Mouse (Mus musculus) olfactory bulb, adult 2 months (tissue): Measurements from ENCODE around the gene Olfr1234. TPM values are rescaled to one million over a fixed set of nuclear protein-coding genes. Genes with fewer than 3 reads are reported as not detected.

Experiments used
- H3K27ac ChIP-seq: fragments of 200-500 bp; 2 replicates; pipeline ENCODE4 v1.5.1; 2012; ENCODE audit warnings: low read depth, low read length; ENCODE audit not compliant: insufficient read depth
- H3K4me1 ChIP-seq: fragments of 200-500 bp; 2 replicates; pipeline ENCODE4 v1.6.1; 2012; ENCODE audit warnings: low read length; ENCODE audit not compliant: control insufficient read depth, insufficient read depth
- H3K4me3 ChIP-seq: fragments of 200-500 bp; 2 replicates; pipeline ENCODE4 v1.5.1; 2012; ENCODE audit warnings: mild to moderate bottlenecking, low read depth, low read length, moderate library complexity; ENCODE audit not compliant: insufficient read depth
- CTCF ChIP-seq: fragments of 200-500 bp; IDR thresholded peaks from 2 replicates; pipeline ENCODE4 v1.5.1; 2012; ENCODE audit warnings: low read depth, mild to moderate bottlenecking, low read length, moderate library complexity; ENCODE audit not compliant: insufficient read depth
- POLR2A ChIP-seq: fragments of 200-500 bp; IDR thresholded peaks from 2 replicates; pipeline ENCODE4 v1.6.1; 2012; ENCODE audit warnings: mild to moderate bottlenecking, low read depth, low read length, moderate library complexity; ENCODE audit not compliant: insufficient read depth
- WGBS: fragments of 180-500 bp; shearing (Covaris S2); methylation state at CpG from one replicate; pipeline ENCODE4 v1.1.7; 2018; 5-methylcytosine and 5-hydroxymethylcytosine counted together
- polyA plus RNA-seq: library from polyadenylated mRNA; stranded (reverse); fragments of >200 nt; gene quantifications from 2 replicates; pipeline ENCODE4 v1.2.4, GENCODE M21; 2012; ENCODE audit warnings: low replicate concordance; ENCODE audit not compliant: missing spikeins, insufficient read depth, insufficient read length

The Olfr1234 gene
- polyA plus RNA-seq, result not detected in 2 replicates

DNA sequence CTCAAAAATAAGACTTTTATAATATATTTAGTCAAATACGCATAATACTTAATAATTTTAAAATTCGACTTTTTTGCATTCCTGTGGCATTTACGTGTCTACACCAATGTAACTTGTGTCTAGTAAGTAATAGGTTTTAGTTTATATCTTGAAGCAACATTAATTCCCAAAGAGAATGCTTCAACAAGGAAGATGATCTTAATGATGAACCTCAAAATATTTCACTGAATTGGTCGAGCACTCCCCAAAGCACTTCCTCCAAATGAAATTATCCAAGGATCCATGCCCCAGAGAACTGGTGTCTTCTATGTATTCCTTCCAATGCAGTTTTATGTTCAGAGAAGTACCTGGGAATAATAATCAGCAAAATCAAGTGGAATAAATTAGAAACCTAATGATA is at the start of gene Olfr1234:
TSS of gene Olfr1234 (minus strand) at position 101 of the 400 bp plus-strand sequence.
- no peak within 1 kb of the TSS for H3K27ac ChIP-seq
- no peaks in the 10 kb centered on the region for H3K4me1 ChIP-seq
- TF ChIP-seq POLR2A (no peak), CTCF (no peak)
- H3K4me3 ChIP-seq, result no peak within 1 kb of the TSS
- 88% methylated on average over 4 of the region's 4 CpGs for WGBS

DNA sequence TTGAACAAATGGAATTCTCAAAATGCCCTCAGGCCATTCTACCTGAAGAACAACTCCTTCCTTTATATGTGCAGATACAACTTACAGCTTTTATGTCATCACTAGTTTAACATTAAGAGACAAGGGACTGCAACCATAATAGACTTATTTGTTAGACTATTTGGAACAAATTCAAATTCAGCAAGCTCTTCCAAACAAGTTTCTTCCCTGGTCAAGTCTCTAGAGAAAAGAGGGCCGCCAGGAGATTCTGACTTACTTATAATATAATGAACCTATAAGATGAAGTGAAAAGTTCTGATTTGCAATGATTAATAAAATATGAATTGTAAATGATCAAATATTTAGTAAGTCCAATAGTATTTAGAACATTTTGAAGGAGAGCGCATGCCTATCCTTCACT is 44.9 kb upstream of the Olfr1234 start, which contains the start of gene Olfr1238:
TSS of gene Olfr1238 (minus strand) at position 101 of the 400 bp plus-strand sequence.
- H3K4me3 ChIP-seq, result no peak within 1 kb of the TSS
- H3K27ac ChIP-seq, result no peak within 1 kb of the TSS
- H3K4me1 ChIP-seq, result no peaks in the 10 kb centered on the region
- no peak for TF ChIP-seq CTCF
- no peak for TF ChIP-seq POLR2A
- 92% methylated on average over 2 of the region's 2 CpGs for WGBS

DNA sequence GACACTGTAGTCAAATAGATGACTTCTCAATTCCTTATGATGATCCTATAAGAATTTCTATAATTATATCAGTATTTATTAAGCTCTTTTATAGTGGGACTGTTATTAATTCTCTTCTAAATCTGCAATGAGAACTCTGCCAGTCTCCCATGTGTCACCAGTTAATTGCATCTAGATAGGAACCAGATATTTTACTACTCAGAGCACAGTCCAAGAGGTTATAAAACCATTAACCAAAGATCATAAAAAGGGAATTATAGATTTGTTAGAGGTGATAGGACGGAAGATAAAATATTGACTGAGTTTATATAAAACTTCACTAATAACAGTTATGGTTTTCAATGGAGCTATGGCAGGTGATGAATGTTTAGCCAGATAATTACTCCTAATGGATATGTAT is 36.2 kb upstream of the Olfr1234 start:
- Histone ChIP-seq H3K4me1 (no peaks in the 10 kb centered on the region), H3K4me3 (no peak overlapping the region), H3K27ac (no peak overlapping the region)
- TF ChIP-seq POLR2A (no peak), CTCF (no peak)
- 90% methylated on average over 1 of the region's 1 CpGs for WGBS

DNA sequence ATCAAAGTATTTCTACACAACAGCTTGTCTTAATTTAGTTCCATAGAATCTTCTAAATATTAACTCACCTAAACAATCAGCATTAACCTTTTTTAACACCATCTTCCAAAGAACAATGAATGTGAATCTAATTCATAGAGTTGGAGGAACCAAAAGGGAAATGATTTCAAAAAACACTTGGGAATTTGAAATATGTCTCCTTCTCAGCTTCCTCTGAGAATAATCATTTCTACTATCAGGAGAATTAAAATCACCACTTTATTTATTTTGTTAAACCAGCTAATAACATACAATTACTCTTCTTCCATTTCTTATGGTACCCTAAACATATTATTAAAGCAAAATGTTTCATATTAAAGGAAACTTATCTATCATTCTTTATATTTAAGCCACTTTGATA is 22.4 kb downstream of the Olfr1234 start, which contains the start of gene Olfr1233:
TSS of gene Olfr1233 (minus strand) at position 101 of the 400 bp plus-strand sequence.
- TF ChIP-seq CTCF (no peak), POLR2A (no peak)
- Histone ChIP-seq H3K4me3 (no peak within 1 kb of the TSS), H3K4me1 (no peaks in the 10 kb centered on the region), H3K27ac (no peak within 1 kb of the TSS)

DNA sequence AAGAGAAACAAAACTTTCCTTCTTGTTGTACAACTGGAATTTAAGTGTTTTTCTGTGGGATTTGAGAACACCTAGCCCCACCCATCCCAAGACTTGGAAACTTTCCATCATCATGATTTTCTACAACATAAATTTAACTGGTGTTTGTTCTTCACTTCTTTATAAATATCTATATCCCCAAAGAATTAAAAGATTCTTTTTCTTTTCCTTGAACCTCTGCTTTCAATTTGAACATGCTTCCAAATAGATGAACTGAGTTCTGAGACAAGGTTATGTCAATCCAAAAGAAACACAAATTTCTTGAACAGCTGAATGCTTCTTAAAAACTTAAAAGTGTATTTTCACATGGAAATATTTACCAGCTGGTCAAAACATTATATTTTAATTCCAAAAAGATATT is 35.1 kb downstream of the Olfr1234 start, which contains the start of gene Olfr1232:
TSS of gene Olfr1232 (minus strand) at position 101 of the 400 bp plus-strand sequence.
- Histone ChIP-seq H3K4me3 (no peak within 1 kb of the TSS), H3K27ac (no peak within 1 kb of the TSS), H3K4me1 (no peaks in the 10 kb centered on the region)
- TF ChIP-seq POLR2A, result no peak
- TF ChIP-seq CTCF, result no peak

Other genes with a start within 250 kb of the Olfr1234 start
- gene Olfr1221, start 247.6 kb downstream of the Olfr1234 start, polyA plus RNA-seq, result not detected in 2 replicates
- not detected in 2 replicates for gene Olfr1222, start 231.8 kb downstream of the Olfr1234 start, polyA plus RNA-seq
- gene Olfr1223, start 213.3 kb downstream of the Olfr1234 start, polyA plus RNA-seq, result not detected in 2 replicates
- gene Olfr1224-ps1, start 200.8 kb downstream of the Olfr1234 start, polyA plus RNA-seq, result not detected in 2 replicates
- not detected in 2 replicates for gene Olfr1225, start 190.2 kb downstream of the Olfr1234 start, polyA plus RNA-seq
- not detected in 2 replicates for gene Olfr1226, start 164.8 kb downstream of the Olfr1234 start, polyA plus RNA-seq
- gene Olfr1228, start 110.8 kb downstream of the Olfr1234 start, polyA plus RNA-seq, result not detected in 2 replicates
- not detected in 2 replicates for gene Olfr1229, start 76.9 kb downstream of the Olfr1234 start, polyA plus RNA-seq
- gene Olfr1230, start 67.6 kb downstream of the Olfr1234 start, polyA plus RNA-seq, result not detected in 2 replicates
- not detected in 2 replicates for gene Olfr1231, start 57.8 kb downstream of the Olfr1234 start, polyA plus RNA-seq
- not detected in 2 replicates for gene Olfr1232, start 35.2 kb downstream of the Olfr1234 start, polyA plus RNA-seq
- gene Olfr1233, start 22.5 kb downstream of the Olfr1234 start, polyA plus RNA-seq, result not detected in 2 replicates
- gene Olfr1238, start 44.8 kb upstream of the Olfr1234 start, polyA plus RNA-seq, result not detected in 2 replicates
- gene Olfr1239, start 55.5 kb upstream of the Olfr1234 start, polyA plus RNA-seq, result not detected in 2 replicates
- not detected in 2 replicates for gene Olfr1240, start 78.1 kb upstream of the Olfr1234 start, polyA plus RNA-seq
- gene Olfr1241, start 122.3 kb upstream of the Olfr1234 start, polyA plus RNA-seq, result not detected in 2 replicates
- gene Olfr1242, start 133.5 kb upstream of the Olfr1234 start, polyA plus RNA-seq, result not detected in 2 replicates
- gene Olfr1243, start 166.6 kb upstream of the Olfr1234 start, polyA plus RNA-seq, result not detected in 2 replicates
- gene Olfr1245, start 213.6 kb upstream of the Olfr1234 start, polyA plus RNA-seq, result not detected in 2 replicates
- gene Olfr1246, start 228.3 kb upstream of the Olfr1234 start, polyA plus RNA-seq, result not detected in 2 replicates
- gene Olfr1247, start 249.3 kb upstream of the Olfr1234 start, polyA plus RNA-seq, result not detected in 2 replicates